Mouse (Mus musculus): ENCODE results near the gene Aen.

The Aen gene

GRCm38 (mm10) chr7:78895653-78896333 lies at the start of gene Aen:
TSS of gene Aen (plus strand) at chr7:78895854.
- in situ Hi-C loops (cut with MboI) = no loop called here

GRCm38 (mm10) chr7:78846066-78846716 lies 49.5 kb upstream of the Aen start:
- in situ Hi-C loops (cut with MboI) = no loop called here

DNA sequence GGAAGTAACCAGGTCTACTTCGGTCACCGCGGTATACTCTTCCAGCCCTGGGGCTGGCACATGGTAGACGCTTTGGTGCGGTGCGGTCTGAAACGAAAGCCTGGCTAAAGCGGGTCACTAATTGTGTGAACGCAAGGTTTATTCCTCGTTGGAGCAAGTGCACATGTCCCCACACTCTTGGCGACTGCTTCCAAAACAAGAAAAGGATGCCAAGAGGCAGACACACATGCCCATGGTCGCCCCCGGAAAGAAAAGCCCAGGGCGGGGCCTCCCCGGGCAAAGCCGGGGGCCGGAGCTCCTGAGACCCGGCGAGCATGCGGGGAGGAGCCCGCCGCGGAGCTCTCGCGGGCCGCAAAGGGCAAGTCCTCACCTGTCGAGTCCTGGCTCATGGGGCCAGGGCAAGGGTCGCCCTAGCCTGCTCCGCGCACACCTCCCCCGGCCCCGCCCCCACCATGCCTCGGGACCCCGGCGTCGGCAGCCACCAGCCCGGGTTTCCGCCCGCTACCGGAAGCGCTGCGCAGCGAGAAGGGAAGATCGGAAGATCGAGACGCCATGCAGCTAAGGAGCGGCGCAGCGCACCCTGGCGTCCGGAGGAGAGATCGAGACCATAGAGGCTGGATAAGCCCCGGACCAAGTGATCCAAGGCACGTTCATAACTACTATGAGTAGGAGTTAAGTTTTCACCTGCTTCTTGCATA lies 48.8 kb upstream of the Aen start, which contains the start of gene Det1:
Det1 (minus strand) TSS at position 527 of the 698 bp plus-strand sequence.
- in situ Hi-C loops (cut with MboI) = no loop called here

DNA sequence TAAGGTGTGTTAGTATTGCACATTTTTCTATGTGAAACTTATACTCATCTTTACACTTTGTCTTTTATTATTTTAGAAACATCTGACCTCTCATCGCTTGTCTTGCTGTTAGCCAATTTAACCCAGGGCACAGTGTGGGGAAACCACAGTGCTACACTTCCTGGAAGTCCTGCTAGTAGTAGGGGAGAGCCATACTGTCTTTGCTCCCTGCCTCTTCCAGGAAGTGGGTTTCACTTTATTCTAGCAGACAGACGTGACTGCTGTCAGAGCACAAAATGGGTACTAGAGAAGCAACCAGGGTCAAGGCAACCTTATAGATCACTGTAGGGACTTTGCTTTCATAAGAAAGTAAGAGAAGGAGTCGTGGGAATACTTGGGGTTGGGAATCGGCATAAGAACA lies 41.6 kb upstream of the Aen start:
- in situ Hi-C loops (cut with MboI) = no loop called here

DNA sequence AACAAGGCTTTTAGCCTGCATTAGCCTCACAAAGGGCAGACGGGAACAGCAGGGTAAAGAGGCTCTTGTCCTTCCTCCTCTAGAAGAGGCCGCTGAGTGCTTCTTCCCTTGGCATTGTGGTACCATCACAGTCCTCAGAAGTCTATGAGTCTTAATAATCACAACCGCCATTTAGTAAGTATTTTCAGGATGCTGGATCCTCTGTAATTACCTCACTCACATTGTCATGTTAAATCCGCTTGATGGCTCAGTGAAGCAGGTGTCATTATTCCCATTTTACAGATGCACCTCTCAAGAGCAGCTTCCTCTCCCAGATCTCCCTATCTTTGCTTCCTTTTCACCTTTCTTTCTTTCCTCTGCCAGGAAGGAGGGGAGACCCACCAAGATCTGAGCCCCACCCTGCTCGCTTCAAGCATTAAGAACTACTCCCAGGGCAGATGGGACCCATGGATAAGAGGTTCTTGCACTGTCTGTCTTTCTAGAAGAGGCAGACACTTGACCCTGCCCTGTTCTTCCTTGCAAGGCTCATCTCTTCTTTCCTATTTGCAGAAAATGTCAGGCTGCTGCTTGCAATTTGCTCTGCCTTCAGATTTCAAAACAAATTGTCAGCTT lies 40.5 kb upstream of the Aen start:
- in situ Hi-C loops (cut with MboI) = no loop called here

DNA sequence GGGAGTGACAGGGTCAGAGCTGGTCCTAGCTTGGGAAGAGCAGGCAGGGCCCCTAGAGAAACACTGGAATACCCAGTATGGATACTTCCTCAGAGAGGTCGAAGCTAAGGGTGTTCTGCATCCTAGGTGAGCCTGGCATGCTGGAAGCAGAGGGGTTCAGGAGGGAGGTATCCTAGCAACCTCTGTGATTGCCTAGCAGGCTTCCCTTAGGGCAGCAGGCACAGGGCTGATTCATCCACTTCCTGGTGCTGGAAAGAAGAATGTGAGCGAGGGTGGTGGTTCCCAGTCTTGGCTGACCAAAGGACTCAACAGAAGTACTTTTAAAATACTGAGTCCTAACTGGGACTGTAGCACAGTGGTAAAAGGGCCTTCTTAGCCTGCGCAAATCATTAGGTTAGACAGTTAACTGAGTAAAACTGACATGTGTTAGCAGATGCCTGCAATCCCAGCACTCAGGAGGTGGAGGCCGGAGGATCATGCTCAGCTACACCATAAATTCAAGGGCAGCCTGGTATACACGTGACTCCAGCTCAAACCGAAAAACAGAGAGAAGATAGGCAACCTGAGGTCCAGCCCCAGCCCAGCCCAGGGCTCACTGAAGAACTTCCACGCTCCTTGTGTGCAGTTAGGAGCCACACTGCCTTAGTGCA lies 31.7 kb upstream of the Aen start:
- in situ Hi-C loops (cut with MboI) = no loop called here

- in situ Hi-C loops (cut with MboI) = no loop called here
These were observed 31.2 kb upstream of the Aen start for GRCm38 (mm10) chr7:78864446-78864802.

GRCm38 (mm10) chr7:78865212-78865949 lies 30.3 kb upstream of the Aen start:
- in situ Hi-C loops (cut with MboI) = no loop called here

DNA sequence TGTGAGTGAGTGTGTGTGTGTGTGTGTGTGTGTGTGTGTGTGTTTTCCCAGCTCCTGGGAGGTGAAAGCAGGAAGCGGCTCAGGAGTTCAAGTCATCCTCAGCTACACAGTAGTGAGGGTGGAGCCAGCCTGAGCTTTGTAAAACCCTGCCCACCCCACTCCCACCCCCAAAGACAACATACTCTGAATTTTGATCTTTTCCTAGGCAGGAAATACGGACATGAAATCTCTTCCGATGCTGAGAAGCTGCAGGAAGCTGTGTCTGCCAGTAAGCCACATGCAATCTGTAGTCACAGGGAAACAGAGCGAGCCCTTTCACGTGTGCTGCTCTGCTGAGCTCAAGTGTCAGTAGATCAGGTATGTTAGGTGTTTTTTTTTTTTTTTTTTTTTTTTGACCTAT lies 26.9 kb upstream of the Aen start:
- in situ Hi-C loops (cut with MboI) = no loop called here

DNA sequence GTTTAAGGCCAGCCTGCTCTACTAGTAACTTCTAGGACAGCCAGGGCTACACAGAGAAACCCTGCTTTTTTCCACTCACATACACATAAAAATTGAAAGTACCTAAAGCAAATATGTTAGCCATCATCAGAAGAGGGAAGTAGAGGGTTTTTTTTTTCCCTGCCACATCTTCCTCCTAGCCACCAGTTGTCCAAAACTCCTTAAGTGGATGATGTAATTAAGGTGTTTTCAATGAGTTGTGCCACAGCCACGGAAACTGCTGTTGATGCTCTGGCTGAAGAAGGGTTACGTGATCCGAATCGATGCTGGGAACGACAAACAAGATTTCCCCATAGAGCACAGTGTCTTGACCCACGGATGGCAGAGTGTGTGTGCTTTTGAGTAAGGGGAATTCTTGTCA lies 23.3 kb upstream of the Aen start:
- in situ Hi-C loops (cut with MboI) = no loop called here

DNA sequence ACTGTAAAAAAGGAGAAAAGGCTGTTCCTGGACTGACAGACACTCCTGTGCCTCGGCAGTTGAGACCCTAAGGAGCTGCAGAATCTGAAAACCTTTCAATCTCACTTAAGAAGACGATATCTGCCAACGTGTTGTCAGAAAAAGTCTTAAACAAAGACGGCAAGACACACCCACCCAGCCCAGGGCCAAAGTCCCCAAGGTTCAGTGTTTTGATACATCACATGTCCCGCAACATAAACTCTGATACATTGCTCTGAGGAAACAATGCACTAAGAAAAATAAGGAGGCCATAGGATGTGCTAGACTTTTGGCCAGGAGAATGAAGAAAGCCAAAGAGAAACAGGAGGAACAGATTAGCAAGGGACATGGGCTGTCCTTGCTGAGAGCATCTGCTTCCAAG lies 22.8 kb upstream of the Aen start:
- in situ Hi-C loops (cut with MboI) = no loop called here

DNA sequence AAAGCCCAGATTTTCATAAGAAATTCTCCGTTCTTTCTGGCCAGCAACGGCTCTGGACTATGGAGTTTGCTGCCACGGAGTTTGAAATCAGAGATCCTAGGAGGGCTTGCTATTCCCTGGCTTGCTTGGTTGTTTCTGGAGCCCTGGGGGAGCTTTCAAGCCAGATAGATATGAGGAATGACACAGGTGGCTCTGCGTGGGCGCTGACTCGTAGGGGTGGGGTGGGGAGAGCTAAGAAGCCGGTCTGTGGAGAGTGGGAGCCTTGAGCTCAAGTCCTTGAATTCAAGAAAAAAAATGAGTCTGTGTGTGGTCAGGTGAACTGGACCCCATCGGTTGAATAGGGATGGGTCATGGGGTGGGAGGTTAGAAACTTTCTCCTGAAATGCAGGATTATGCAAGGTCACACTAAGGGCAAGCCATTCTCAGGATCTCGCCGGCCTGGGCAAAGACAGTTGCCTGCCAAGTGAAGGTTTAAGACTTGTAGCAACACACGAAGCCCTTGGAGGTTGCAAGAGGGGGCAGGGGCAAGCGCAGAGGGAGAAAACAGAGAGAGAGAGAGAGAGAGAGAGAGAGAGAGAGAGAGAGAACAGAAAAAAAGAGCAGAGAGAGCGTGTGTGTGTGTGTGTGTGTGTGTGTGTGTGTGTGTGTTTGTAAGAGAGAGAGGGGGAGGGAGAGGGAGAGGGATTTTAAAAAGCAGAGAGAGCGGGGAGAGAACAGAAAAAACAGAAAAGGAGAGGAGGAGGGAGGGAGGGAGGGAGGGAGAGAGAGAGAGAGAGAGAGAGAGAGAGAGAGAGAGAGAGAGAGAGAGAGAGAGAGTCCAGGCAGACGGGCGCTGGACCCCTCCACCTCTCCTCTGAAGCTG lies 13.8 kb upstream of the Aen start:
- in situ Hi-C loops (cut with MboI) = no loop called here

GRCm38 (mm10) chr7:78882469-78882837 lies 13.2 kb upstream of the Aen start:
- in situ Hi-C loops (cut with MboI) = no loop called here

DNA sequence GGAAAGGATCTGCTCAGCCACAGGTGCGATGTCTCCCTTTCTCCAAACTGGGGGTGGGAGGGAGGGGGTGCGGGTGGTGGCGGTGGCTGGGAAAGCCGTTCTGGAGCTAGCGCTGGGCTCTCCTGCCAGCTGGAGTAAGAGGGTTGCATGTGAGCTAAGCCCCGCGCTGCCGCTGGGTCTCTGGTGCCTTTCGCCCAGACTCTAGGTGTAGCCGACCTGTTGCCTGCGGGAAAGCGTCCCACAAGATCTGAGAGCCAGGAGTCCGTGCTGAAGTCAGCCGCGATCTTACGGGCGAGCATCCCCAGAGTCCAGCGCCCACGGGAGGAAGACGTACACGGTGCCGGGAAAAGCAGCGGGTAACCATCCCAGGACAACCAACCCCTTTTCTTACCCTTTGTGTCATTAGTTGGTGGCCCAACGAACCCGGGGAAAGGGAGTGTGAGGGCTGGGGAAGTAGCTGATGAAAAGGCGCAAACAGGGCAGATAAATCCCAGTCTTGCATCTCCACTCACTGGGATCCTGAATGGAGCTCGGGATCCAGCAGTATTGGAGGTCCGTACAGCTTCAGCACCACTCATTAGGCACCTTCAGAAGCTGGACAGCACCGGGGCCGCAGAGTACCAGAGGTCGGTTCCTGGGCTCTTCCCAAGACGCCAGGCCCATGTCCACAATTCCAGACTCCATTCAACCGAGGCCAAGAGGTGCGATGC lies 12.5 kb upstream of the Aen start:
- in situ Hi-C loops (cut with MboI) = no loop called here

DNA sequence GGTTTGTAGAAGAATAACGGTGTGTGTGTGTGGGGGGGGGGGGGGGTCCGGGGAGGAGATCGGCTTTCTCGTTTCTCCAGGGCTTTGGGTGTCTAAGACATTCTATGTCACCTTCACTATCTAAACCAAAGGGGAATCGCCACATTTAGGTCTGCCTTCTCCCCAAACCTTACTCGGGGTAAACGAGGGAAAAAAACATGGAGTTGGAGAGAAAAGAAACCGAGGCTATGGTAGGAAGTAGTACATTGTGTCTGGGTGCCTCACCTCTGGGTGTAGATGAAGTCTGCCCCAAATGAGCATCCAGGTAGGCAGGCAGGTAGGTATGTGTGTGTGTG lies 12.0 kb upstream of the Aen start:
- in situ Hi-C loops (cut with MboI) = no loop called here

DNA sequence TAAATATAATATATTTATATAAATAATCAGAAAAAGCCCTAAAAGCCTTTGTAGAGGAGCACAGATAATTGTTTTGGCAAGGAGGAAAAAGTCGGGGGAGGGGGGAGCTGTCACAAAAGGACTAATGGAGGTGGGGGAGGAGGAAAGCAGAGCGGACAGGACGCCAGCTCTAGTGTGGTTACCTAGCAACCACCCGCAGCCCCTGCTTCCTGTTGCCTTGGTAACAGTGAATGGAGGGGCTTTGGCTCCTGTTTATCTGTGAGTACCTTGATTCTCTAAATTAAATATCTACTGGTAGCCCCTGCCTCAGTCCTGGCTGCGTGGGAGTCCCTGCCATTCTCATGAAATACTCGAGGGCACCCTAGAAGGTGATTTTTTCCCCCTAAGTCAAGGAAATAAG lies 11.5 kb upstream of the Aen start:
- in situ Hi-C loops (cut with MboI) = no loop called here

GRCm38 (mm10) chr7:78885404-78885803 lies 10.2 kb upstream of the Aen start:
- in situ Hi-C loops (cut with MboI) = no loop called here

DNA sequence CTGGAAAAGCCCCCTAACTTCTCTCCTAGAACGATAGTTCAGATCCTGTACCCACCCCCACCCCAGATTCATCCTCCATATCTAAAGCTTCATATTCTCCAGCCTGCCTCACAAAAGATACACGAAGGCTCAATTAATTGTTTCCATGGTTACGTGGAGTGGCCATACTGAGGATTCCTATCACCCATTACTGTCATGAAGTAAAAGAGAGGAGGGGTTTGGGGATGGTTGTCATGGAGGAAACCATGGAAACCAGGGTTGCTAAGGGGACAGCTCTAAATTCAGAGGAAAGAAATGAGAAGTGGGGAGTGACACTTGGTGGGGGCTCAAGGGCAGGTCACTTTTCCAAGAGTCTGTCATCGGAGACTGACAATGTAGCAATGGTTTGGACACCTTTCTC lies 9.2 kb upstream of the Aen start:
- in situ Hi-C loops (cut with MboI) = no loop called here

GRCm38 (mm10) chr7:78887431-78887842 lies 8.2 kb upstream of the Aen start:
- in situ Hi-C loops (cut with MboI) = no loop called here

- in situ Hi-C loops (cut with MboI) = loop anchor here (5.0 kb wide), 1 partner anchor 98 kb away; no protein-coding TSS in a partner anchor
These were observed 5.0 kb upstream of the Aen start for GRCm38 (mm10) chr7:78890641-78891040.

All from mature B cell (primary cell).